Mouse (Mus musculus) hindbrain, embryonic 13.5 days (tissue): Measurements from ENCODE around the gene Ints11. TPM values are rescaled to one million over a fixed set of nuclear protein-coding genes. Genes with fewer than 3 reads are reported as not detected.

Source experiments
- ATAC-seq: fragments of 200-750 bp; cut with Nextera tagmentation; 2 replicates; pipeline ENCODE4 v1.8.0; 2017; ENCODE audit warnings: moderate TSS enrichment; ENCODE audit not compliant: low FRiP score
- H3K27ac ChIP-seq: fragments of 300-500 bp; sonication (generic); 2 replicates; pipeline ENCODE4 v1.5.1; 2015; ENCODE audit warnings: inconsistent platforms, mild to moderate bottlenecking, moderate library complexity
- H3K27me3 ChIP-seq: fragments of 300-500 bp; sonication (generic); 2 replicates; pipeline ENCODE4 v1.6.1; 2015; ENCODE audit warnings: mild to moderate bottlenecking, inconsistent platforms
- H3K36me3 ChIP-seq: fragments of 300-500 bp; sonication (generic); 2 replicates; pipeline ENCODE4 v1.6.1; 2015; ENCODE audit warnings: mild to moderate bottlenecking, inconsistent platforms
- H3K4me1 ChIP-seq: fragments of 300-500 bp; sonication (generic); replicated peaks from 2 replicates; pipeline ENCODE4 v1.6.1; 2015; ENCODE audit warnings: inconsistent platforms
- H3K4me2 ChIP-seq: fragments of 300-500 bp; sonication (generic); 2 replicates; pipeline ENCODE4 v1.6.1; 2015; ENCODE audit warnings: inconsistent platforms, mild to moderate bottlenecking, moderate library complexity
- H3K4me3 ChIP-seq: fragments of 300-500 bp; sonication (generic); 2 replicates; pipeline ENCODE4 v1.5.1; 2015; ENCODE audit warnings: mild to moderate bottlenecking, inconsistent platforms
- H3K9ac ChIP-seq: fragments of 300-500 bp; sonication (generic); 2 replicates; pipeline ENCODE4 v1.6.1; 2015; ENCODE audit warnings: mild to moderate bottlenecking, inconsistent platforms
- H3K9me3 ChIP-seq: fragments of 300-500 bp; sonication (generic); 2 replicates; pipeline ENCODE4 v1.6.1; 2016; ENCODE audit warnings: inconsistent platforms
- WGBS: fragments of 180-500 bp; shearing (Covaris S2); methylation state at CpG from one replicate; pipeline ENCODE4 v1.1.7; 2015; 5-methylcytosine and 5-hydroxymethylcytosine counted together
- polyA plus RNA-seq: library from polyadenylated mRNA; unstranded; fragments of >200 nt; fragmentation: Nextera tagmentation; extraction: Ambion mirVana; gene quantifications from 2 replicates; pipeline ENCODE4 v1.2.1, GENCODE M21; 2015

Ints11 gene
- polyA plus RNA-seq, 1 experiment from 2014 or later: 74.8 TPM

DNA sequence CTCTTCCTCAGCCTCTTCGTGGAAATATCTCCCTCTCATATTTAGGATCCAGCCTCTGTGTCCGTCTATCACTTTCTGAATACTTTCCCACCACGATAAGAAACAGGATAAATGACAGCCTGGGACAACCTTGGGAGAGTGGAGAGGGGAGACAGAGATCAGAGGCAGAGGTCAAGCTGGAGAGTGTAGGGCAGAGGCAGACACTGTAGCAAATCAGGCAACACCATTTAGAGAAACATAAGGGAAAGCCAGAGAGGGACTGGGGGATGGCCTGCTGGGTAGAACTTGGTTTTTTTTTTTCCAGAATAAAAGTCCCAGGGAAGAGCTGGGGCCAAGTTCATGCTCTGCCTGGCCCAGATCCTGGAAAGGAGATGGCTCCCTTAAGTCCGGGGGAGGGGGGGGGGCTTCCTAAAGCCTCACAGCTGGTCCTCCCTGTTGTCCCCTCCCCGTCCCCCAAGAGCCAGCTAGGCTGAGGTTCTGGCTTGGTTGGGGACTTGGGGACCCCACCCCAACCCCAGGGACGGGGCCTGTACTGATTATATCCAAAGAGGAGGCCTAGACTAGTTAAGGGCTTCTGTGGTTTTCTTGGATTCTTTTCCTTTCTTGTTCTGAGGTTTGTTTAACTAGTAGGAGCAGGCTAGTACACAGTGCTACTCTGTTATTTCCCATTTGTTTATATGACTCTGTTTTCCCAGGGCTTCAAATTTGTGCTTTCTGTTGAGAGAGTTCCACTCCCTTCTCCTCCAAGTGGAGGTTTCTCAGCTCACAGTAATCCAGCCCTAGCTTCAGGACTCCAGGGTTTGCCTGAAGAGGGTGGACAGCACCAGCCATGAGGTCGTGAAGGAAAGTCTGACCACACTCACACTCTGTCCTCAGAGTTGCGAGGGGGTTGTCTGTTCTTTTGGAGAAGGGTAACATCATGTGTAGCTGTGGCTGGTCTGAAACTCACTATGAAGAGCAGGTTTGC, 30.9 kb upstream of the Ints11 start:
- no peak overlapping the region; the same call in 1 of the 2 replicates for H3K9ac ChIP-seq
- peaks cover 22% of the 10 kb centered on the region for H3K27me3 ChIP-seq
- 68% methylated on average over 8 of the region's 8 CpGs for WGBS
- no peak for ATAC-seq
- H3K4me3 ChIP-seq: no peak overlapping the region
- no peak overlapping the region for H3K4me2 ChIP-seq
- no peaks in the 10 kb centered on the region; the same call in 1 of the 2 replicates for H3K36me3 ChIP-seq
- no peak overlapping the region for H3K27ac ChIP-seq
- H3K9me3 ChIP-seq: no peaks in the 10 kb centered on the region
- H3K4me1 ChIP-seq: peaks cover 35% of the 10 kb centered on the region

DNA sequence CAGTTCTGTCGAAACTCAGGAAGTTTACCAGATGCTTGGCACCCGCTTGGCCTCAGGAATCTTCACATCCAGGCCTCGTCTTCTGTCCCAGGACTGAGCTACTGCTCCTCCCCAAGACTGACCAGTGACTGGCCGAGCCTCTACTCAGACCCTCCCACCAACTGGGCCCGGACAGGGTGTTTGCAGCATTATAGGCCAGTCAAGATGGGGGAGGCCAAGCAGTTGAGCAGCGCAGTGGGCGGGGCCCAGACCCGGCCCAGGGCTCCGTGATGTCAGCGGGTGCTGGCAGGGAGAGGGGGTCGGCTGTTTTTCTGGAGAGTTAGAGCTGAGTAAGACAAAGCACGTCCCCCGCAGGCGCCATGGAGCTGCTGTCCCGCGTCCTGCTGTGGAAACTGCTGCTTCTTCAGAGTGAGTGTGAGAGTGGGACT, 29.8 kb upstream of the Ints11 start, which contains the start of gene Mxra8:
Gene Mxra8, plus strand, starts transcription at position 198 of the 428 bp plus-strand sequence.
- Histone ChIP-seq H3K36me3 (no peaks in the 10 kb centered on the region), H3K9ac (peak within 1 kb of the TSS; percentile 67), H3K27ac (peak within 1 kb of the TSS; percentile 35; the same call in 1 of the 2 replicates), H3K9me3 (no peaks in the 10 kb centered on the region), H3K4me2 (peak within 1 kb of the TSS; percentile 60), H3K4me3 (peak within 1 kb of the TSS; percentile 36), H3K27me3 (peaks cover 22% of the 10 kb centered on the region), H3K4me1 (peaks cover 26% of the 10 kb centered on the region)
- 0 out of 2 replicates have a peak, but pooled peaks have one; percentile 40 for ATAC-seq
- under 1% methylated on average over 16 of the region's 16 CpGs for WGBS

DNA sequence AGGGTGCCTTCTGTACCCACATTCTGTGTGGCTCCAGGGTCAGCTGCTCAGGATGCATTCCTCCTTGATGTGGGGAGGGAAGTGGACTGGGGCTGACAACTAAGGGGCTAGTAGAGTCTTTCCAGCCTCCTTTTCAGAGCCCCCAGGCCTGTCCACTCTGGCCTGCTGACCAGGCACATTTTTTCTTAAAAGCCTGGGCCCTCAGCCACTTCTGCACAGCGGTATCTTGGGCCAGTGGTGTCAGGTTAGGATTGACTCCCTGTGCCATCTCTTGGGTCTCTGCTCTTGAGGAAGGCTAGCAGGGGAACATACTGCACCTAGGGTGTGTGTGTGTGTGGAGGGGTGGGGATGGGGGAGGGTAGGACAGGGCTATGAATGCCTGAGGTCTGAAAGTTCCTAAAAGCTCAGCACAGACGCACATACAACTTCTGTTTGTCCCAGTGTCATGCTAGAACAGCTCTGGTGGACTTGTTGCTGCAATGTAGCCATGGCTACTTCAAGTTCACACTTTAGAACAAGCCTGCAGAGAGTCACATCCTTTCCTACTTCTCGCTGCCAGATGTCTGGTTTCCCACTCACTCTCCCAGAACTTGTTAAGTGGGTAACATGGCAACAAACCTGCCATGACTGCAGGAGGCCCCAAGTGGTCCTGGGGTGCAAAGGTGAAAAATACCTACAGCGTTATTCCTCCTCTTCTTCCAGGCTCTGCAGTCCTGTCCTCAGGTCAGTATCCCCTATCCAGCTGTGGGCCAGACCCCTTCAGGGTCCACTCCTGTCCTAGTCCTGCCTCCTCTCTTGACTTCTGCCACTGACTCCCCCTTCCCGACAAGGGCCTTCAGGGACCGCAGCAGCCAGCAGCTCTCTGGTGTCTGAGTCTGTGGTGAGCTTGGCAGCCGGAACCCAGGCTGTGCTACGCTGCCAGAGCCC, 29.0 kb upstream of the Ints11 start:
- H3K27ac ChIP-seq: peak overlapping the region; percentile 35; the same call in 1 of the 2 replicates
- ATAC-seq: no peak

DNA sequence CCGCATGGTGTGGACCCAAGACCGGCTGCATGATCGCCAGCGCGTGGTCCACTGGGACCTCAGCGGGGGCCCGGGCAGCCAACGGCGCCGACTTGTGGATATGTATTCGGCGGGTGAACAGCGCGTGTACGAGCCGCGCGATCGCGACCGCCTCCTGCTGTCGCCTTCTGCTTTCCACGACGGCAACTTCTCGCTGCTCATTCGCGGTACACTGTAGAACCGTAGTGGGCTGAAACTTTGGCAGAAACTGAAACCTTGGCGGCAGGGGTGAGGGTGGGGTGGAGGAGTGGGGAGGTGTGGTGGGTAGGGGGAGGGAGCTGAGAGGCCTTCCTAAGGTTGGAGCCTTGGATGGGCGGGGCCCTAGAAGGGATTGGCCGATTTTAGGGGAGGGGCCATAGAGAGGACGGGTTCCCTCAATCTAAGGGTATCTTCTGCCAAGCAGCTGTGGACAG, 28.3 kb upstream of the Ints11 start:
- peak overlapping the region; percentile 60 for H3K4me2 ChIP-seq
- H3K4me1 ChIP-seq: peaks cover 30% of the 10 kb centered on the region
- no peak overlapping the region for H3K27ac ChIP-seq
- H3K36me3 ChIP-seq: no peaks in the 10 kb centered on the region
- H3K27me3 ChIP-seq: peaks cover 22% of the 10 kb centered on the region
- H3K9ac ChIP-seq: peak overlapping the region; percentile 67
- H3K9me3 ChIP-seq: no peaks in the 10 kb centered on the region
- WGBS: under 1% methylated on average over 32 of the region's 32 CpGs
- peak; percentile 32; the same call in 1 of the 2 replicates for ATAC-seq
- peak overlapping the region; percentile 36 for H3K4me3 ChIP-seq

More for the DNA sequence above, 29.0 kb upstream of the Ints11 start:
- no peaks in the 10 kb centered on the region for H3K36me3 ChIP-seq
- peak overlapping the region; percentile 60 for H3K4me2 ChIP-seq
- H3K4me3 ChIP-seq: peak overlapping the region; percentile 36
- H3K4me1 ChIP-seq: peaks cover 26% of the 10 kb centered on the region
- H3K27me3 ChIP-seq: peaks cover 22% of the 10 kb centered on the region
- peak overlapping the region; percentile 67 for H3K9ac ChIP-seq
- 7% methylated on average over 8 of the region's 8 CpGs for WGBS
- no peaks in the 10 kb centered on the region for H3K9me3 ChIP-seq

DNA sequence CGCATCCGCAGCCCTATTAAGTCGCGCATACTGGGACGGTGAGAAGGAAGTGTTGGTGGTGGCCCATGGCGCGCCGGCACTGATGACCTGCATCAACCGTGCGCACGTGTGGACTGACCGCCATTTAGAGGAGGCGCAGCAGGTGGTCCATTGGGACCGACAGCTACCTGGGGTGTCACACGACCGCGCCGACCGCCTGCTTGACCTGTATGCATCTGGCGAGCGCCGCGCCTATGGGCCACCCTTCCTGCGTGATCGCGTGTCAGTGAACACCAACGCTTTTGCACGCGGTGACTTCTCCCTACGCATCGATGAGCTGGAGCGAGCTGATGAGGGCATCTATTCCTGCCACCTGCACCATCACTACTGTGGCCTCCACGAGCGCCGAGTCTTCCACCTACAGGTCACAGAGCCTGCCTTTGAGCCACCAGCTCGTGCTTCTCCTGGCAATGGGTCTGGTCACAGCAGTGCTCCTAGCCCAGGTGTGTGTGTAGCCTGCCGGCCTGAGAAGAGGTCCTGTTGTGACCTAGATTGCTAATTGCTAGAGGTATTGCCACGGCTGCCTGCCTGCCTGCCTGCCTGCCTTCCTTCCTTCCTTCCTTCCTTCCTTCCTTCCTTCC, 27.6 kb upstream of the Ints11 start:
- Histone ChIP-seq H3K9ac (0 out of 2 replicates have a peak overlapping the region, but pooled peaks have one; percentile 8), H3K27ac (no peak overlapping the region), H3K36me3 (no peaks in the 10 kb centered on the region), H3K4me2 (peak overlapping the region; percentile 60), H3K9me3 (no peaks in the 10 kb centered on the region), H3K4me3 (peak overlapping the region; percentile 36; the same call in 1 of the 2 replicates), H3K27me3 (peaks cover 22% of the 10 kb centered on the region), H3K4me1 (peaks cover 36% of the 10 kb centered on the region)
- 35% methylated on average over 38 of the region's 38 CpGs for WGBS
- no peak for ATAC-seq

DNA sequence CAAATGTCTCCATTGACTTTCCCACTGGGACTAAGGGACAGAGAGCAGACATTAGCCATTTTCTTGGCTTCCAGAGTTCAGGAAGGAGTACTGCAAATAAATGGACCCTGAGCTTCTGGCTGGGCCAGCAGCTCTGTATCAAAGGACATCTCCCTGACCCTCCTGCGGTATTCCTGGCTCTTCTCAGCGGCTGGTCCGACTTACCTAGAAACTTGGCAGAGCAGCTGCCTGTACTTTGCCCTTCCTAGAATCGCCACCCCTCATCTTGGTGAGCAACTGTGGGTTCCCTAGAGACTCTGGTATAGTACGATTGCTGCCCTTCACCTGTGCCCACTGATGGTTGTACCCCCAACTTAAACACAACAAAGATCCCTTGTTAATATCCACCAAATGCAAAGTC, 26.1 kb upstream of the Ints11 start:
- peaks cover 22% of the 10 kb centered on the region for H3K27me3 ChIP-seq
- no peak for ATAC-seq
- 94% methylated on average over 5 of the region's 5 CpGs for WGBS
- no peak overlapping the region for H3K27ac ChIP-seq
- no peaks in the 10 kb centered on the region for H3K9me3 ChIP-seq
- H3K4me2 ChIP-seq: no peak overlapping the region
- H3K36me3 ChIP-seq: no peaks in the 10 kb centered on the region
- no peak overlapping the region for H3K4me3 ChIP-seq
- H3K4me1 ChIP-seq: peaks cover 43% of the 10 kb centered on the region
- no peak overlapping the region for H3K9ac ChIP-seq

DNA sequence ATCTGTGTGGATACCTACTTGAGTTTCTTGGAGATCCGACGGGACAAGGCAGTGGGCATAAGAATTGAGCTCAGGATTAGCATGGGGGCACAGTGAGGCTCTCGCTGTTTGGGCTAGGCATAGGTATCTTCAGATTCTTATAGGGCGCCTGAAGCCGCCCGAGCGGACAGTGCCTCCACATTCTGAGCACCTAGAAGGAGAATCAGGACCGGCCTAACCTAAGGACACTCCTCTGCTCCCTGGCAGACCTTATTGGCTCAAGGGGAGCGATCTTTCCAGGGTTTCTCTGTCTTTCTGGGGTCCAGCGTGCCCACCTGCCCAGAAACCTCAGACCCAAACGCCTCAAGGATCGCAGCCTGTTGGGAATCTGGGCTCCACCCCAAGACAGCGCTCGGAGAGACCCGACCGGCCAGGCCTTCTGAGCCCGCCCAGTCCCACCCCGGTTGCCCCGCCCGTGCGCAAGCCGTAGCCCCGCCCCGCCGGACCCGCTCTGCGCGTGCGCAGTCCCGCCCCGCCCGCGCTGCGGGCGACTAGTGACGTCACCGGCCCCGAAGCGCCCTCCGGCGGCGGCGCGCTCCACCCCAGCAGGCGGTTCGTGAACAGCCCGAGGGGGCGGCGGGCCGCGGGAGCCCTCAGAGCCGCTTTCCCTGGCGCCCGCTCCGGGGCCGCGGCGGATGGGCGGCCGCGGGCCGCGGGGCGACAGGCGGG, 22.3 kb upstream of the Ints11 start, which contains the start of gene Dvl1:
Gene Dvl1, plus strand, starts transcription at position 532 of the 708 bp plus-strand sequence.
- Histone ChIP-seq H3K4me1 (peaks cover 54% of the 10 kb centered on the region), H3K36me3 (no peaks in the 10 kb centered on the region)
- WGBS: 3% methylated on average over 51 of the region's 65 CpGs

DNA sequence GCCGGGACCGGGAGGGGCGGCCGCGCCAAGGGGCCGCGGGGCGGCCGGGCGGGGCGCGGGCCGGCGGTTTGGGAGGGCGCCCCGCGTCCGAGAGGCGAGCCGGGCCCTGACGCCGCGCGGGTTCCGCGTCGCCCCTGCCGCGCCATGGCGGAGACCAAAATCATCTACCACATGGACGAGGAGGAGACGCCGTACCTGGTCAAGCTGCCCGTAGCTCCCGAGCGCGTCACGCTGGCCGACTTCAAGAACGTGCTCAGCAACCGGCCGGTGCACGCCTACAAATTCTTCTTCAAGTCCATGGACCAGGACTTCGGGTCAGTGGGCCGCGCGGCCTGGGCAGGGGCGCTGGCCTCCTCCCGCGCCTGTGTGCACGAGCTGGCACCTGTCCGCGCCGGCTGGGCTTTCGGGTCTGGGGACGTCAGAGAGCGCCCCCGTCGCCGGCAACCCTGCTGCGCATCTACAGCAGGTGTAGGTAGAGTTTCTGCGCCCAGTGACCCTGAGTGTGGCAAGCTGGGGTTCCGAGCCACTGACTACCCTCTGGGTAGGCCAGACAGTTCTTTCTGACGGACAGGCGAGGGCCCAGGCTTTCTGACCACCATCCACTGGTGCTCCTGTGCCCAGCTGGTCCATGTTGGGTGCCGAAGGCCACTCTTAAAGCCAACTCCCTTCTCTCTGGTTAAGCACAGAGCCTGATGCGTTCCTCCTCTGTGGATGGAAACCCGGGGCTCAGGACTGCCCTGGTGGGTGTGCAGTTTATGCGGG, 21.6 kb upstream of the Ints11 start:
- 1% methylated on average over 57 of the region's 69 CpGs for WGBS
- peak overlapping the region; percentile 92 for H3K4me3 ChIP-seq
- no peaks in the 10 kb centered on the region; the same call in 1 of the 2 replicates for H3K36me3 ChIP-seq
- peak overlapping the region; percentile 90 for H3K27ac ChIP-seq
- peaks cover 60% of the 10 kb centered on the region for H3K4me1 ChIP-seq
- ATAC-seq: peak; percentile 55
- peak overlapping the region; percentile 97 for H3K4me2 ChIP-seq
- H3K9me3 ChIP-seq: no peaks in the 10 kb centered on the region
- peaks cover under 1% of the 10 kb centered on the region; the same call in 1 of the 2 replicates for H3K27me3 ChIP-seq
- H3K9ac ChIP-seq: peak overlapping the region; percentile 95

More for the DNA sequence above, 22.3 kb upstream of the Ints11 start, which contains the start of gene Dvl1:
- ATAC-seq: peak; percentile 87
- H3K27me3 ChIP-seq: peaks cover 5% of the 10 kb centered on the region
- peak within 1 kb of the TSS; percentile 97 for H3K4me2 ChIP-seq
- H3K9me3 ChIP-seq: no peaks in the 10 kb centered on the region
- peak within 1 kb of the TSS; percentile 92 for H3K4me3 ChIP-seq
- H3K9ac ChIP-seq: peak within 1 kb of the TSS; percentile 95
- H3K27ac ChIP-seq: peak within 1 kb of the TSS; percentile 90

DNA sequence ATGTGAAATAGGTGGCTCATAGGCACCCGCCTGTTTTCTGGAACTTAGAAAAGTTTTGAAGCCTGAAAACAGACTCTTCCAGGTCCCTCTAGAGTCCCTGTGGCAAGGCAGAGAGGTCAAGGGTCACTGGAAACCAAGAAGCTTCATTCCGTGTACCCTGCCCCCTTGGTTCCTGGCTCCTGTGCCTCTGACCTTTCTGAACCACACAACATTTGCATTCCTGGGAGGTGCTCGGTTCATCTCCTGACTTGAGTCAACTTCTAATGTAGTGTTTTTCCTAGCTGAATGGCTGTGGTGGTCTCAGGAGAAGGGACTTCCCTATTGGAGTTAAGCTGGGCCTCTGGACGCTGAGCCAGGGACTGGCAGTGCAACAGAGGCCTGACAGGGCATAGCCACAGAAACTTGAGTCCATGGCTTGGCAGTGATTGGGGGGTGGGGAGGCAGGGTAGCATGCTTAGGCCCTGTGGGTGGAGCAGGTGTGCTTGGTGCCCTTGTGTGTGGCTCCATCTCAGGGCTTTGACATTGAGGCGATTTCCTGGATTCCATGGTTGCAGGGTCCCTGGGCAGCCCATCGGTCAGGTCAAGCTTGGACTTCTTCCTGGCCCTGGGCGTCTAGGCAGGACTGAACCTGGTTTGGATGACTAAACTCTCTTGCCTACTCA, 20.8 kb upstream of the Ints11 start:
- 59% methylated on average over 7 of the region's 7 CpGs for WGBS
- ATAC-seq: no peak
- Histone ChIP-seq H3K36me3 (peaks cover 7% of the 10 kb centered on the region), H3K4me2 (peak overlapping the region; percentile 97), H3K27me3 (no peaks in the 10 kb centered on the region), H3K4me1 (peaks cover 60% of the 10 kb centered on the region), H3K9ac (peak overlapping the region; percentile 95), H3K27ac (no peak overlapping the region), H3K4me3 (peak overlapping the region; percentile 92), H3K9me3 (no peaks in the 10 kb centered on the region)

DNA sequence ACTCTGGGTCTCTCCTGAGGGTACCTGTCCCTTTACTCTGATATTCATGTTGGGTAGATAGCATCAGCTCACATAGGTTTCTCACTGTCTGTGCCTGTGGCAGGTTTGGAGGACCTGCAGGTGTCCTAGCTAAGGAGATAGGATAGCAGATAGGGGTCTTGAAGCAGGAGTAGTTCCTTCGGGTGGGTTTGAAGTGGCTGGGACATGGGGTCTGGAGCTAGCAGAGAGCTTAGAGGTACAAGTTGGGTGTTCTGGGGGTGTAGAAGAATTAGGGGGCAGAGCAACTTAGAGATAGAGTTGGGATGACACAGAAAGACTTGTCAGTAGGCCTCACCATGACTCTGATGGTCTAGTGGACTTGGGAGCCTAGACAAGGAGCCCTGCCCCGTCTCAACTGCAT, 20.0 kb upstream of the Ints11 start:
- no peaks in the 10 kb centered on the region for H3K27me3 ChIP-seq
- peak overlapping the region; percentile 95 for H3K9ac ChIP-seq
- ATAC-seq: no peak
- H3K9me3 ChIP-seq: no peaks in the 10 kb centered on the region
- peak overlapping the region; percentile 97 for H3K4me2 ChIP-seq
- 93% methylated on average over 2 of the region's 2 CpGs for WGBS
- H3K4me1 ChIP-seq: peaks cover 60% of the 10 kb centered on the region
- H3K36me3 ChIP-seq: peaks cover 15% of the 10 kb centered on the region
- no peak overlapping the region for H3K27ac ChIP-seq
- H3K4me3 ChIP-seq: peak overlapping the region; percentile 92; the same call in 1 of the 2 replicates
